Mouse (Mus musculus): ENCODE measurements around the gene 2900026A02Rik. TPM values are rescaled to one million over a fixed set of nuclear protein-coding genes. Genes with fewer than 3 reads are reported as not detected.
"Not testable (repeated sequence)": the region's sequence is repeated elsewhere in the genome, so short reads cannot be mapped to it uniquely, and the experiment has no call there.

Gene 2900026A02Rik
- total RNA-seq, 2 experiments from 2014 or later: 55.4 to 56.9 TPM

DNA sequence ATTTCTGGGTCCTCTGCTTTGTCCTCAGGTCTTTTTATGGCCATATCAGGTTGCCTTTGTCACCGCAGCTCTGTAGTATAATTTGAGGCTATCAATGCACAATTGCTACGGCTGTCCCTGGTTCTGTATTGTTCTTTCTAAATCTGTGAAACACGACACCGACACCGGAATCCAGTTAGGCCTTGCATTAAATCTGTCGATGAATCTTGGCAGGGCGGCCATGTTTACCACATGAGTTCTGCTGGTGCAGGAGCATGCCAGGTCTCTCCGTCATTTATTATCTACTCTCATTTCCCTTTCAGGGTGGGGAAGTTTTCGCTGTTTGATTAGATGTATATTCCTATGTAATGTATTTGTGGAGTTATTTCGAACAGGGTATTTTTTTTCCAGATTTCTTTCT, 97.3 kb downstream of the 2900026A02Rik start:
- no peak for DNase-seq (ENCODE audit: low spot score in 2 of 2)

DNA sequence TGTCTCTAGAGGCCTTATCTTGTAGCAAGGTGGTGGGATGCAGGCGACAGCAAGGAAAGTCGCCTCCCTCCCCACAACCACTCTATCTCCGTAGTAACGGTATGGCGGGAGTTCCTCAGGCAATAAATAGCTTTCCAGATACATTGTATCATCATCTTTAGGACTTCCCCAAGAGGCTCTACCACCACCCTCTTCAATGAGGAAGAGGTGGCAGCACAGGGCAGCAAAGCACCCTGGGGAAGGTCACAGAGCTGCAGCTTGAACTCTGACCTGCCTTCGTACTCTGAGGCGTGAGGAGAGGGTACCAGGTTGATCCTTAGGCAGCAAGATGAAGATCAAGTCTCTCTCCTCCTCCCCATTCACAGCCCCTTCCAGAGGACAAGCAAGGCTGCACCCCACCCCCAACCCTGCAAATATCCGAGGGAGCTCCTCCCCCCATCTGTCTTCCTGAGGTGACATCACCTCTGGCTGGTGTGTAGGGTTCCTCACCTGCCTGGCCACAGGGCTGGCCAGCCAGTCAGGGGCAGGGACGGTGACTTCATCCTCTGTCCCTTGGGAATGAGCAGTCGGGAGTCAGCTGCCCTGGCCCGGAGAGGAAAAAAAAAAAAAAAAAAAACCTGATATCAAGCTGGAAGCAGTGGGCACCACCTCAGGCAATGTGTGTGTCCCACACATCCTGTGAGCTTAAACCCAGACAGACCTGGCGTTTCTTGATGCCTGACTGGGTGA, 98.5 kb downstream of the 2900026A02Rik start:
- DNase-seq (ENCODE audit: low spot score in 2 of 2): no peak

DNA sequence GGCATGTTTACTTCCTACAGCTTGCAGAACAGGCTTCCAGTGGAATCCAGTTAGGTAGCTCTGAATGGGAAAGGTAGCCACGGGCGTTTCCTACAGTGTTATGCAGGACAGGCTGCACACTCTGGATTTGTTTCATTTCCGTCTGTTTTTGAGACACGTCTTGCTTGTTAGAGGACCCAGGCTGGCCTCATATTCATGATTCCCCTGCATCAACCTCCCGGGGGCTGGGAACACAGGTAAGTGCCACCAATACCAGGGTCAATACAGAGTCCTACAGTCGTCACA, 99.5 kb downstream of the 2900026A02Rik start:
- no peak for DNase-seq (ENCODE audit: low spot score in 2 of 2)

DNA sequence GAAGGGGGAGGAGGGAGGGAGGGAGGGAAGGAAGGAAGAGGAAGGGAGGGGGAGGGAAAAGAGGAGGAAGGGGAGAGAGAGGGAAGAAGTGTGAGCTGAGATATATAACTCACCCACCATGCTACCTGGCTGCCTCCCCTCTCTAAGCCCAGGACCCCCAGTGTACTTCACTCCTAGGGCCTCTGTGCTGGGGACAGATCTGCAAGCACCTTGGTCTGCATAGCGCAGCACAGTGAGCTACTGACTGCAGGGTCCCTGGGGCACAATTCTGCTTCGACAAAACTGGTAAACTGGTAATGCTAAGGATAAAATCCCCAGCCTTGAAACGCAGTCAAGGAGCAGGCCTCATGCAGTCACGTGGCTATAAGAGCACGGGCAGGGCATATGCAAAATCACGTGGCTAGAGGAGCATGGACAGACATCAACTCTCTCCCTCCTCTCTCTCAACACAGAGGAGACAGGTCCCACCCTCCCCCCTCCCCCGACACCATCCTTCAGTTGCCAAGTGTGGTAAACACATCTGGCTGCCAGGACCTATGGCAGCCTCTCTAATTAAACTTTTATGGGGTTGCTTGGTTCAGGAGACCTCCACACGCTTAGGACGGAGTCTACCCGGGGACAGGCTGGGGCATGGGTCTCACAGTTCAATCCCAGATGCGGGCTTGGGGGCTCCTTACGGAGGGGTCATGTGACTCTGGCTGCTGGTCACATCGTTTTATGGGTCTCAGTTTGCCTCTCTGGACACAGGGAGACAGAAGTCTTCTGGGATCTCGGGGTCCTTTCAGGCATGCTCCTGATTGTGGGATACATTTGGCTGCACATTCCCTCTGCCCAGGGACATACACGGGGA, 100.1 kb downstream of the 2900026A02Rik start:
- DNase-seq (ENCODE audit: low spot score in 2 of 2): no peak

DNA sequence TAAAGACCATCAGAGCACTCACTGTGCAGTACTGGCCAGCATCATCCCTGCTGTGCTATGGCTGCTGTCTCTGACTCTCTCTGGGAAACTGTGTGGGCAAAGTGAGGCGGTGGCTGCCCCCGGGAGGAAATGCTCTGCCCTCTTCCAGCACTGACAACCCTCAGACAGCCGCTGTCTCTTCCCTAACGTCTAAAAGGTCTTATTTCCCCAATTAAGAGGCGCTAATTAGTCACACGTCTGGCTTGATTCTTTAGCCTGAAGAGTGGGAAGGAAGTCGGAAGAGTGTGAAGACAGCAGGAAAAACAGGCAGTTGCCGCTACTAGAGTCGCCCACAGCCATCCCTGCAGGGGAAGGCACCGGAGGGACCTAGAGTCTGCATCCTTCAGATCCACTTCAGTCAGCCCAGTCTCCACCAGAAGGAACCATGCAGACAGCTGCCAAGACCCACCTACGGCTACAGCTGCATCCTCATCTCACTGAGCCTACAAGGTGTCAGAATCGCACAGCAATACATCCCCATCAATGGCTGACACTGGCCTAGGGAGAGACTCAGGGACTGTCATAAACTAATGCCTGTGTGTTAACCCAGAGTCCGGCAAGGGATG, 101.1 kb downstream of the 2900026A02Rik start:
- no peak for DNase-seq (ENCODE audit: low spot score in 2 of 2)

DNA sequence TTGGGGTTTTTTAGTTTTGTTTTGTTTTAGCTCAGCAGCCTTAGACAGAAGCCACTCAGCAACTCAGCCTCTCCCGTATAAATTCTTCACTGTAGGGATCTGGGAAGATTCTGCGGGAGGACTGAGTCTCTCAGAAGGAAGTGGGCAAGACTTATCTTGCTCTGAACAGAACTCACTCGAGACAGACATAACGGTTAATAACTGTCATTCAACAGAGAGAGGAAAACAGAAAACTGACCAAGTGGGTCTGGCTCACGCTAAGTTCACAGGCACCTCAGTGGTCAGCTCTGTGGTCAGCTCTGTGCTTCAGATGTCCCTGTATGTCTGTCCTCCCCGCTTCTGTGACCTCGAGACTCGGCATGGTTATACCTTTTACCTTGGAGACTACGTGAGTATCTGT, 101.7 kb downstream of the 2900026A02Rik start:
- DNase-seq (ENCODE audit: low spot score in 2 of 2): no peak

DNA sequence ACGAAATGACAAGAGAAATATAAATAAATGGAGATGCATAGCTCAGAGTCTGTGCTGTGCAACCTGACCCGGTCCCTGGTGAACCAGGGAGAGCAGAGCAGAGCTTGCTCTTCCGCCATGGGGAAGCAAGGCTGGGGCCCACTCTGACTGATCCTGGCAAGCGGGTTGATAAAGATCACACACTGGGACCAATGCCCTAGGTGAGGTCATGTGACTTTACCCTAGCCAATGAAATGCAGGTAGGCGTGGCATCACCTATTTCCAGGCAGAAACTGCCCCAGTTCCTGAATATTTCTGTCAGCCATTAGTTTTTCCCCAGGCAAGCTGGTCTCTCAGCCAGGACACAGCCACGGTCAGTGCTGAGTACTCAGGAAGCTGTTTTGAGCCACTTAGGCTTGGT, 102.3 kb downstream of the 2900026A02Rik start:
- no peak for DNase-seq (ENCODE audit: low spot score in 2 of 2)

DNA sequence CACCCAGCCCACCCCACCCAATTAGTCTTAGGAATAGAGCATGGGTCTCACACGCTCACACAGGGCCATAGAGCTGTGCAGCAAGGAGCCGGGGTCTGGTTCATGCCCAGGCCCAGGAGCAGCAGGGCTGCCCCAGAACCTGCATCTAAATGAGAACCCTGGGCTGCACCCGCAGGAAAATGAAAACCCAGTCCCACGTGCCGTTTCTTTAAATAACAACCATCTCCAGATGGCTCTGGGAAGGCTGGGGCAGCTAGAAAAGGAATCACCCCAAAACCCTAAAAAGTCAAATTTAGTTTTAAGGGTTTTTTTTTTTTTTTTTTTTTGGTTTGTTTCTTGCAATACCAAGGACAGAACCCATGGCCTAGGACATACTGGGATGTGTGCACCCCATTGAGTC, 103.7 kb downstream of the 2900026A02Rik start:
- DNase-seq (ENCODE audit: low spot score in 2 of 2): no peak

DNA sequence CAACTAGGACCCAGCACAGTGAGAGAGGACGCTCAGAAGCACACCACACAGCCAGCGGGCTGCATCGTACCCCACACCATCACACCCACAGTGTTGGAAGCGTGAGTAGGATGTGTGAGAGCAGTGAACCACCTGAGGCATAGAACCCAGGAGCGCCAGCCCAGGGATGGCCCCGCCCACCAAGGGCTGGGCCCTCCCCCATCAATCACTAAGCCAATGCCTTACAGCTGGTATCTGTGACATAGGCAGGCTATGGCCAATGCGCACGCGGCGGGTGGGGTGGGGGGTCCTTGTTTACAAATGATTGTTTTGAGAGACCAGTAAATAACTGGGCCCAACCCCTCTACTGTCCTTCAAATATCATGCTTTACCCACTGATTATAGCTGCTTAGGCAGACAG, 105.1 kb downstream of the 2900026A02Rik start:
- DNase-seq (ENCODE audit: low spot score in 2 of 2): no peak

DNA sequence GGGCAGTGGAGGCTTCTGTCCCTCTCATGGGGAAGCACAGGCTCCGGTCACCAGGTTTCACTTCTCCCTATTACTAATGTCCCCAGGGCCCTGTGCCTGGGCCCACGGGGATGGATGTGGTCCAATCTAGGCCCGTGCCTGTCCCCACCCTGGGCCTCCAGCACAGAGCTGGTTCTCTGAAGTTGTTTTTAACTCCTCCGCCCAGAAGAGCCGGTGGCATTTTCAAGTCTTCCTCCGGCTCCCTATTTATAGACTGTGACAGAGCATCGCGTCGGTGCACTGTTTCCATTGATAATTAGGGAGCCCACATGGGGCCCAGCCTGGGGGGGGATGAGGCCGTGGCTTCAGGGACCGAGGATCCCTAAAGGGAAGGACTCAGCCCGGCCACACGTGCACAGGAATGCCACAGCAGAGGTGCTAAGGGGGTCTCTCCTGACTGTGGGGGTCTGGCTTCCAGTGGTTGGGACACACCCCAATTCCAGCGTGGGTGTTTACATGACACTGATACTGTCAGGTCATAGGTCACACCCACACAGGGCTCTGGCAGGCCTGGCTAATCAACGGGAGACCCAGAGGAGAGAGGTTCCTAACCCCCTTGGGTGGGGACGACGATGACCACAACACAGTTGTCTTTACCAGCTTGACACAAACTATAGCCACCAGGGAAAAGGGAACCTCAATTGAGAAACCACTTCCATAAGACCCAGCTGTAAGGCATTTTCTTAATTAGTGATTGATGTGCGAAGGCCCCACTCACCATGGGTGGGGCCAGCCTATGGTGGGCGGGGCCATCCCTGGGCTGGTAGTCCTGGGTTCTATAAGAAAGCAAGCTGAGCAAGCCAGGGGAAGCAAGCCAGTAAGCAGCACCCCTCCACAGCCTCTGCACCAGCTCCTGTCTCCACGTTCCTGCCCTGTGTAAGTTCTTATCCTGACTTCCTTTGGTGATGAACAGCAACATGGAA, 106.5 kb downstream of the 2900026A02Rik start:
- DNase-seq (ENCODE audit: low spot score in 2 of 2): no peak

DNA sequence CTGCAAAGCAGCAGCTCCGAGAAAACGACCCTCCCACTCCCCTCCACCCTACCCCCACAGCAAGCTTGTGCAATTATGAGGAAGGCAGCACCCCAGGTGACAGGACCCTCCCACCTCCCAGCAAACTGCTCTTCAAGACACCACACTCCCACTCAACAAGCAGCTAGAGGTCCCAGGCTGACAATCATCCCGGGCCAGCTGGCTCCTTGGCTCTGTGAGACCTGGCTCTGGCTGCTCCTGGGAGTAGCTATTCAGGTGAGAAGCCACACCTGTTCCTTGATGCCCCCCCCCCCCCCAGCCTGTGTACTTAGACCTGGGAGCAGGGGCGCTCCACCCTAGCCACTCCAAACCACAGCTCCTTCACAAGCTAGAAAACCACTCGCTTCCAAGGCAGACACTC, 107.9 kb downstream of the 2900026A02Rik start:
- DNase-seq (ENCODE audit: low spot score in 2 of 2): no peak

DNA sequence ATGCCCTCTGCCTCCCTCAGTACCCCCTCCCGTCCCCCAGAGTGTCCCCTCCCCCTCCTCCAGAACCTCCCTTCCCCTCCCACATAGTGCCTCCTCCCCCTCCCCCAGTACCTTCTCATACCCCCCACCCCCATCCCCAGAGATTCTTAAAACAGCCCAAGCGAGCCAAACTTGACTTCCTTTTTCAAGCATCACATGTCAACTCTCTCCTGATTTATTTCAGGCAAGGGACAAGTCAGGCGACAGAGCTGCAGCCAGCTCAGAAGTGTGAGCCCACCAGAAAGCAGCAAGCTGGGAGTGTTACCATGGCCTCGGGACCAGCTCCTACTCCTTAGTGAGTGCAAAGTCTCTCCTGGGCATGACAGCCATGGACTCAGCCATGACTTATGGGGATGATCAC, 109.7 kb downstream of the 2900026A02Rik start:
- DNase-seq (ENCODE audit: low spot score in 2 of 2): no peak

DNA sequence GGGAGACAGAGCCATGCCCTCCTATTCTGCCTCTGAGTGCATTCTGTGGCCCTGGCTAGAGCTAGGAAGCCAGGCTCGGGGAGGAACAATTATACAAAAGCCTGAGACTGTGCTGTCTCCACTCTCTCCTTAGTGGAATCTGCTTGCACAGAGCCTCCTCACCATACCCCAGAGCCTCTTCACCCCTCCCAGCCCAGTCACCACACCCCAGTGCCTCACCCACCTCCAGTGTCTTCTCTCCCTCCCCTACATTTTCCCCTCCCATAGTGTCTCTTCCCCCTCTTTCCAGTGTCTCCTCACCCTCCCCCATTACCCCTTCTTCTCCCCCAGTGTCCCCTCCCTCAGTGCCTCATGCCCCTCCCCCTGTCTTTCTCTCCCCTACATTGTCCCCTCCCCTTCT, 110.1 kb downstream of the 2900026A02Rik start:
- no peak for DNase-seq (ENCODE audit: low spot score in 2 of 2)

DNA sequence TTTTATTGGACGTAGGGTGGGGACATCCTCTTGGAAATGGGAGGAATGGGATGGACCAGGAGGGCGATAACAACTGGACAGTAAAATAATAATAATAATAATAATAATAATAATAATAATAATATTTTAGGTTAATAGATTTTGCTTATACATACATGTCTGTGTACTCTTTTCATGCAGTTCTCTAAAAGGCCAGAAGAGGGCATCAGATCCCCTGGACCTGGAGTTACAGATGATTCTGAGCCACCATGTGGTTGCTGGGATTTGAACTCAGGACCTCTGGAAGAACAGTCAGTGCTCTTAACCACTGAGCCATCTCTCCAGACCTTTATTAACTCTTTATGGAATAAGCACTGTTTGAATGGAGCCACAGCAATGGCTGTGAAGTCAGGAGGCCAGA, 111.4 kb downstream of the 2900026A02Rik start:
- DNase-seq (ENCODE audit: low spot score in 2 of 2): not testable (repeated sequence)

DNA sequence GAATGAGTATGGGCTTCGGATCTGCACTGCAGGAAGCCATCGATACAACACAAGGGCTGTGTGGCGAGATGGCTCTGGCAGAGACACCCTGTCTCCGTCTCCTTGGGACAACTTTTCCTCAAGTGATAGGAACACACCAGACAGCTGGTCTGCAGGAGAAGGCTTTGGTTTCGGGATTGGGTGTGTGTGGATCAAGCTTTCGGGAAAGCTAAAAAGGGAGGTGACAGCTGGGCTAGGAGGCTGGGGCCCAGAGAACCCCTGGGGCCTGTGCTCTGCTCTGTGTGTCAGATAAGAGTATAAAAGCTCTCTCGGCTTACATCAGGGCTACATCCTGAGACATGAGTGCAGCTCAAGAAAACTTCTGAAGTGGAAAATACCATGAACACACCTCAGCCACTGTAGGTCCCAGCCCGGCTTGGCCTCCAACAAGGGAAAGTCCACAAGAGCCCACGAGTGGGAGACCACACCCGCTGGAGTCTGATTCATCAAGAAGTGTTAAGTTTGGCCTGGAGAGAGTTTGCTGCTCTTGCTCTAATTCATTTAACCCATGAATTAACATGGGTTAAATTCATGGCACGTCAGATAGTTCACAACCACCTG, 112.8 kb downstream of the 2900026A02Rik start:
- no peak for DNase-seq (ENCODE audit: low spot score in 2 of 2)

DNA sequence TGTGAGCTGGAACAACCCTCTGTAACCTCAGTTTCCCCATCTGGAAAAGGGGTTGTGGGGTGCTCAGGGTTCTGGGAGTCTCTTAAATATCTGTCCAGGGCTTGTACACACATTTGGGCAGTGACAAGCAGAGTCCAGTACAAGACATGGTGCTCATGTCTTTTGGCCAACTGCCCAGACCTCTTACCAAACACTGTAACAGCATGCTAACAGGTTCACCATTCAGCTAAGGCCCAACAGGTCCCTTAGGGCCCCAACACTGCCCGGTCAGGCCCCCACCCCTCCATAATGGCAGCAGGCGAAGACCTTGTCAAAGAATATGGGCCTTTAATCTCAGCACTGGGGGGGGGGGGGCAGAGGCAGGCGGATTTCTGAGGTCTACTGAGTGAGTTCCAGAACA, 113.3 kb downstream of the 2900026A02Rik start:
- no peak for DNase-seq (ENCODE audit: low spot score in 2 of 2)

DNA sequence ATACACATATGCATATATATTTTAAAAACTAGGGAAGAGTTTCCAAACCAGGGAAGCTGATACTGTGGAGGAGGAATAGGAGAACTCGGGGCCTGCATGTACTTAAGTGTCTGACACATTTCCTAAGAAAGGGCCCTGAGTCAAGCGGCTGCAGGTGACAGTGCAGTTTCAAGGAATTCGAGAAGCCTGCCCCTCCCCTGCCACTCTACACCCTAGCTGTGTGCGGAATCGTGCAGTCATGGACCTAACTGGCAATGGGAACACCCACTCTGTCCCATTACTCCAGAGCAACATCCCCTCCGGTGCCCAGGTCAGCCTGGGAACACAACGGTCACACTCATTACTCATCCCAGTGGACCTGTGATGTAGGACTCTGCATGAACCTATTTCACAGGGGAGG, 114.4 kb downstream of the 2900026A02Rik start:
- DNase-seq (ENCODE audit: low spot score in 2 of 2): no peak

DNA sequence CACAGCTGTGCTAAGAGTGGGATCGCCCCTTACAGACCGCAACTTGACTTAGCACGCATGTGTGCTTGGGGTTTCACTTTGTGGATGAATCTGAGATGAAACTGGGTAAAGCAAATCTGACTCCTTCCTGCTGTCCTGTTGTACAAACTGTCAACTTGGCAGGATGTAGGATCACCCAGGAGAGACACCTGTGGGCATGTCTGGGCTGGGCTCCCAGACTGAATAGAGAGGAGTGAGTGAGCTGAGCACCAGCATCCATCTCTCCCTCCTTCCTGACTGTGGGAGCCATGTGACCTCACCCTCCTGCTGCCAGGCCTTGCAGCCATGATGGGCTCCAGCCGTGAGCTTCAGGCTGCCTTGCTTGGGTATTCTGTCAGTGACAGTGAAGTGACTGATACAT, 115.6 kb downstream of the 2900026A02Rik start:
- DNase-seq (ENCODE audit: low spot score in 2 of 2): no peak

DNA sequence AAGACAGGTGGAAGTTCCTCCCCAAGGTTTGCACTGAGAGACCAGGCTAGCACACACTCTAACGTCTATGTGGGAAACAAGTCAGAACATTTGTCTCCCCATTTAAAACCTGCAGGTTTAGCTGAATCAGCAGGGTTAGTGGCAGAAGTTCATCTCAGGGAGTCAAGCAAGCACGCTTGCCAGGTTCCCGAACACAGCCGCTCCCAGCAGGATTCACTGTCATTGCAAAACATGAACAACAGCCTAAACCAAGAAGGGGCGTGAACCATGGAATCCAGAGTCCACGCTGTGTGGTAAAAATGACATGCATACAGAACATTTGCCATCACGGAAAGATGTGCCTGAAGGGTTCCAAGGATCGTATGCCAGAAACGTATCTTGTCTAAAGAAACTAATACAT, 116.0 kb downstream of the 2900026A02Rik start:
- no peak for DNase-seq (ENCODE audit: low spot score in 2 of 2)

DNA sequence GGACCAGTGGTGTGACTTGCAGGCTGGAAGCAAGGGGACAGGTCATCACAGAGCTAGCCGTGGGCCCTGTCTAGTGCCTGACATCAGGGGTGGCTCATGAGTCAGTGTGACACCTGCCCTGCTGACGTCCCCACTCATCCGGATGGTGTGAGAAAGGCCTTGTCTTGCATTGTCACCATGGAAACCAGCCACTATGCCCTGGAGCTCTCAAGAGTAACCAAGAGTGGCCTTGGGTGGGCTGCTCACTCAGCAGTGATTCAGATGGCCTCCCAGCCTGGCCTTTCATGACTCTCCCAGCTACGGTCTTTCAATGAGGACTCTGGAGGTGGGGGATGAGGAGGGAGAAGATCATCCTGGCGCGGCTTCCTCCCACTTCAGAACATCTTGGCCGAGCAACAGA, 118.6 kb downstream of the 2900026A02Rik start:
- DNase-seq (ENCODE audit: low spot score in 2 of 2): no peak

DNA sequence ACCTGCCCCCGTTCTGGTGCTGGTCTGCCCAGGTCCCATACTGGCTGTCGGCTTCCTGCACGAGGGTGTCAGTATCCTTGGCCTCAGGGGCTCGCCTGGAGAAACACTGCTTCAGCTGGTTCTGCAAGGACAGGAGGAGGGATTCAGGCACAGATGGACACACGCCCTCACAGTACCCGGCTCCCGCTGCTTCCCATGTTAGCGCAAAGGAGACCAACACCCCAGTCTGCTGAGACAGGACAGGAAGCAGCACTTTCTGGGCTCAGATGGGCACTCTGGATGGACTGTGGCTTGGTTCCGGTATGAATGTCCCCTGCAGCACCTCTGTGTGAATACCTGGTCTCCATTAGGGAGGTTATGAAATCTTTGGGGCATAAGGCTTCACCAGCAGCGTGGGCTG, 119.6 kb downstream of the 2900026A02Rik start:
- no peak for DNase-seq (ENCODE audit: low spot score in 2 of 2)
